Mouse (Mus musculus): ENCODE results near the gene Fam173b. TPM values are rescaled to one million over a fixed set of nuclear protein-coding genes. Genes with fewer than 3 reads are reported as not detected.
"Not testable (repeated sequence)": the region's sequence is repeated elsewhere in the genome, so short reads cannot be mapped to it uniquely, and the experiment has no call there.

Fam173b gene
- polyA plus RNA-seq, 1 experiment = 0.71 TPM

DNA sequence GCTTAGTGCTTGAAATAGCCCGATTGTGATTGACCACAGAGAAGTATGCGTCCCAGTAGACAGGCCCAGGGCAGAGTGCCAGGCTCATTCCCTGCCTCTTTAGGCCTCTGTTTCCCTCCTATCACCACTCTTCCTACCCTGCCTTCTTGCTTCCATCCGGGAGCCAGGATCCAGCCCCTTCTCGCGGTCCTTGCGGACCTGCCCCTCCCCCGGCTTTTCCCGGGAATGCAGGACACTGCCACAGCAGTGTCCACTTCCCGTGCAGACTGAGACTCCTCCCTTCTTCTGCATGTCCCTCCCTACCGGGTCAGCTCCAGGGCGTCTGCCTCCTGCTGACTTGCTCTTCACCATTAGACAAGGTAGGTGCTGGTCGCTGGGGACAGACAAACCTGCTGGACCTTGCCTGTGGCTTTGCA lies 33.1 kb upstream of the Fam173b start:
- H3K36me3 ChIP-seq (ENCODE audit: control insufficient read depth) = no peaks in the 10 kb centered on the region
- H3K27me3 ChIP-seq (ENCODE audit: control insufficient read depth) = no peaks in the 10 kb centered on the region
- no peak overlapping the region for H3K4me3 ChIP-seq (replicated peaks)
- H3K9me3 ChIP-seq (ENCODE audit: control insufficient read depth, low read length) = no peaks in the 10 kb centered on the region
- TF ChIP-seq GATA1 (IDR thresholded peaks at IDR 0.05; ENCODE audit: low read length) = no peak
- TF ChIP-seq TAL1 (IDR thresholded peaks at IDR 0.05; ENCODE audit: low read length) = no peak
- H3K4me1 ChIP-seq (ENCODE audit: control insufficient read depth) = peaks cover 15% of the 10 kb centered on the region

DNA sequence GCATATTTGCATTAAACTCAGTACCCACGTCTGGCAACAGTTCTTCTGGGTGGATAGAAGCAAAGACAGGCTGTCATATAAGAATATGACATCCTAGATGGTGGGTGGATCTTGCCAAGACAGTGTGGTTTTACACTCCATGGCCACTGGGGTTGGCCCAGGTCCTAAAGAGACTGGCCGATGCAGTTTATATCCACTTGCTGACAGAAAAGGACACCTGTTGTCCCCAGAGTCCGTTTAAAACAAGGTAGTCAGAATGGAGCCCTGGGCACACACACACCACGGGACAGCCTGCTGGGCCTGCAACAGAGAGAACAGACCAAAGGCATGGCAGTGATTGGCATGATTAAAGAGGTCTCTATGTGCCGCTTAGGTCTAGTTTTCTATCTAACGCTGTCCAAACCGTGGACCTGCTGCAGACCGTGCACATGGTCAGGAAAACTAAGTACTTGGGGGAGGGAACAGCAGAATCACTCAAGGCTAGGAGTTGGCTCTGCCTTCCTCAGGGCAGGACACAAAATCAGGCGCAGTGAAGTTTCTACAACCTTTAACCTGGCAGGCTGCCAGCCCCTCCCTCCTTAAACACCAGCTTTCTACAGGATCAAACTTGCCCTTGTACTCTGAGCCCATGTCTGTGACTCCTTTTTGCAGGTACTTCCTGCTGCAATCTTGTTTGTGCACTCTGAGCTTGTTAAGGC lies 32.2 kb upstream of the Fam173b start:
- H3K4me1 ChIP-seq (ENCODE audit: control insufficient read depth) = peaks cover 22% of the 10 kb centered on the region
- TF ChIP-seq TAL1 (IDR thresholded peaks at IDR 0.05; ENCODE audit: low read length) (no peak), GATA1 (IDR thresholded peaks at IDR 0.05; ENCODE audit: low read length) (no peak)
- H3K36me3 ChIP-seq (ENCODE audit: control insufficient read depth) = no peaks in the 10 kb centered on the region
- no peak overlapping the region for H3K4me3 ChIP-seq (replicated peaks)
- no peaks in the 10 kb centered on the region for H3K27me3 ChIP-seq (ENCODE audit: control insufficient read depth)
- H3K9me3 ChIP-seq (ENCODE audit: control insufficient read depth, low read length) = no peaks in the 10 kb centered on the region

GRCm38 (mm10) chr15:31570959-31571358 lies 30.7 kb upstream of the Fam173b start:
- H3K27me3 ChIP-seq (ENCODE audit: control insufficient read depth) = no peaks in the 10 kb centered on the region
- H3K36me3 ChIP-seq (ENCODE audit: control insufficient read depth) = no peaks in the 10 kb centered on the region
- H3K4me1 ChIP-seq (ENCODE audit: control insufficient read depth) = peaks cover 24% of the 10 kb centered on the region
- TF ChIP-seq GATA1 (IDR thresholded peaks at IDR 0.05; ENCODE audit: low read length) = no peak
- TF ChIP-seq TAL1 (IDR thresholded peaks at IDR 0.05; ENCODE audit: low read length) = no peak
- no peak overlapping the region for H3K4me3 ChIP-seq (replicated peaks)
- H3K9me3 ChIP-seq (ENCODE audit: control insufficient read depth, low read length) = no peaks in the 10 kb centered on the region

- H3K9me3 ChIP-seq (ENCODE audit: control insufficient read depth, low read length) = no peaks in the 10 kb centered on the region
- no peaks in the 10 kb centered on the region for H3K36me3 ChIP-seq (ENCODE audit: control insufficient read depth)
- no peak overlapping the region for H3K4me3 ChIP-seq (replicated peaks)
- H3K4me1 ChIP-seq (ENCODE audit: control insufficient read depth) = peaks cover 24% of the 10 kb centered on the region
- H3K27me3 ChIP-seq (ENCODE audit: control insufficient read depth) = no peaks in the 10 kb centered on the region
- TF ChIP-seq GATA1 (IDR thresholded peaks at IDR 0.05; ENCODE audit: low read length) = no peak
- TF ChIP-seq TAL1 (IDR thresholded peaks at IDR 0.05; ENCODE audit: low read length) = no peak
Measured at GRCm38 (mm10) chr15:31571906-31572722, 29.5 kb upstream of the Fam173b start.

GRCm38 (mm10) chr15:31573287-31573686 lies 28.4 kb upstream of the Fam173b start:
- Histone ChIP-seq H3K4me1 (ENCODE audit: control insufficient read depth) (peaks cover 21% of the 10 kb centered on the region), H3K4me3 (replicated peaks) (no peak overlapping the region)

GRCm38 (mm10) chr15:31573692-31574091 lies 28.0 kb upstream of the Fam173b start:
- Histone ChIP-seq H3K9me3 (ENCODE audit: control insufficient read depth, low read length) (no peaks in the 10 kb centered on the region), H3K27me3 (ENCODE audit: control insufficient read depth) (no peaks in the 10 kb centered on the region), H3K4me1 (ENCODE audit: control insufficient read depth) (peaks cover 21% of the 10 kb centered on the region), H3K4me3 (replicated peaks) (no peak overlapping the region), H3K36me3 (ENCODE audit: control insufficient read depth) (no peaks in the 10 kb centered on the region)
- TF ChIP-seq GATA1 (IDR thresholded peaks at IDR 0.05; ENCODE audit: low read length) (no peak), TAL1 (IDR thresholded peaks at IDR 0.05; ENCODE audit: low read length) (no peak)

More at GRCm38 (mm10) chr15:31573287-31573686, 28.4 kb upstream of the Fam173b start:
- TF ChIP-seq TAL1 (IDR thresholded peaks at IDR 0.05; ENCODE audit: low read length) (no peak), GATA1 (IDR thresholded peaks at IDR 0.05; ENCODE audit: low read length) (no peak)
- Histone ChIP-seq H3K9me3 (ENCODE audit: control insufficient read depth, low read length) (no peaks in the 10 kb centered on the region), H3K27me3 (ENCODE audit: control insufficient read depth) (no peaks in the 10 kb centered on the region), H3K36me3 (ENCODE audit: control insufficient read depth) (no peaks in the 10 kb centered on the region)

DNA sequence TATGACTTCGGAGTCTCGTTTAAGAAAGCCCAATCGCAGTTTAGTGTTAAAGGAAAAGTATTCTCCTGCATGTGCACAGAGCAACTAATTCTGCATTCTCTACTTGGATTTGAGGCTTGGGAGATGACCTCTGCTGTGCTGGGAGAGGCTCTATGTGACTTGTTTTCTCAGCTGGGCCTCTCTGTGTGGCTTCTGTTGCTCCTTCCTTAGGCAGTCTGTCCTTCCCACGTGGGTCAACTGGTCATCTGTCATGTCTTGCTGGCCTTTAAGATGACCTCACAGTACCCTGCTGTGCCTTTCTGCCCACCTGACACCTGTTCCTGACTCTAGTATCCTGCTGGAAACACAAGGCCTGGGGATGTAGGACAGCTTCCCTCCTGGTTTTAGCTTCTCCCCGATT lies 25.6 kb upstream of the Fam173b start:
- Histone ChIP-seq H3K27me3 (ENCODE audit: control insufficient read depth) (no peaks in the 10 kb centered on the region), H3K36me3 (ENCODE audit: control insufficient read depth) (no peaks in the 10 kb centered on the region), H3K4me1 (ENCODE audit: control insufficient read depth) (peaks cover 21% of the 10 kb centered on the region), H3K9me3 (ENCODE audit: control insufficient read depth, low read length) (no peaks in the 10 kb centered on the region), H3K4me3 (replicated peaks) (no peak overlapping the region)
- no peak for TF ChIP-seq GATA1 (IDR thresholded peaks at IDR 0.05; ENCODE audit: low read length)
- TF ChIP-seq TAL1 (IDR thresholded peaks at IDR 0.05; ENCODE audit: low read length) = no peak

DNA sequence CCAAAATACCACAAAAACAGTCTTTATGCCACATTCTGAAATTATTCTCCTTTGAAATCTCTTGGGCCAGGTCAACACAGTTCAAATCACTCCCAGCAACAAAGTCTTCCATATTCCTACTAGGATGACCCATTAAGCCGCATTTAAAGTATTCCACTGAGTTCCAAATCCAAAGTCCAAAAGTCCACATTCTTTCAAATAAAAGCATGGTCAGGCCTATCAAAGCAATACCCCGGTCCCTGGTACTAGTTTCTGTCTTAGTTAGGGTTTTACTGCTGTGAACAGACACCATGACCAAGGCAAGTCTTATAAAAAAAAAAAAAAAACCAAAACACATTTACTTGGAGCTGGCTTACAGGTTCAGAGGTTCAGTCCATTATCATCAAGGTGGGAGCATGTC lies 20.6 kb upstream of the Fam173b start:
- H3K27me3 ChIP-seq (ENCODE audit: control insufficient read depth); H3K4me3 ChIP-seq (replicated peaks); H3K9me3 ChIP-seq (ENCODE audit: control insufficient read depth, low read length); H3K4me1 ChIP-seq (ENCODE audit: control insufficient read depth); H3K36me3 ChIP-seq (ENCODE audit: control insufficient read depth): not testable (repeated sequence)

DNA sequence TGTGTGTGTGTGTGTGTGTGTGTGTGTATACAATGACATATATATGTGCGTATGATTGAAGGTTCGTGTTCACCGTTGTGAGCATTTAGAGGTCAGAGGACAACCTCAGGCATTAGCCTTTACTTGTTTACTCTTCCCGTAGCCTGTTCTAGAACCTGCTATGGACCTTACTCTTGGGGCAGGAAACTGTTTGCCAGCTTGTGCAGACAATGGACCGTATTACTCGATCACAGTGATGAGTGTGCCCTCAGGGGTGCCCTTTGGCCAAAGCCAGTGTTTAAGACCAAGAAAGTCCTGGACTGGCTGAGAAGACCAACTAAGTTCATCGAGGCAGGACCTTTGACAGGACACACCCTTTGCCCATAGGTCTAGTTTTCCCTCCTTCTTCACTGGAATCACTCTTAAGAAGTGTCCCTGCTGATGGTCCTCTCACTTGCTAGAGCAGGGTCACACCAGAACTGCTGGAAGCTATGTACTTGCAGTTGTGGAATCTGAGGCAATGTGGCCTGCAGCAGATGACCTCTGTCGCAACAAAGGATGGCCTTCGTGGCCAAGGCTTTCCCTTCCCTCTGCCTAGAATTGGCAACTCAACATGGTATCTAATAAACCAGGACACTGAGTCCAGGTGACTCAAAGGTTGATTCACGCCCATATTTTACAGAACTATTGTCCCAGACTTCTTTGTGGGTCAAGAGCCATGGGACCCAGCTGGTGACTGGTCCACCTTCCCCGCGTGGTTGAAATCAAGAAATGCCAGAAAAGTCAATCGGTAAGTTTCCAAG lies 18.2 kb upstream of the Fam173b start:
- Histone ChIP-seq H3K9me3 (ENCODE audit: control insufficient read depth, low read length) (no peaks in the 10 kb centered on the region), H3K27me3 (ENCODE audit: control insufficient read depth) (no peaks in the 10 kb centered on the region), H3K4me3 (replicated peaks) (no peak overlapping the region), H3K4me1 (ENCODE audit: control insufficient read depth) (peaks cover 10% of the 10 kb centered on the region), H3K36me3 (ENCODE audit: control insufficient read depth) (peaks cover under 1% of the 10 kb centered on the region)
- TF ChIP-seq TAL1 (IDR thresholded peaks at IDR 0.05; ENCODE audit: low read length) (no peak), GATA1 (IDR thresholded peaks at IDR 0.05; ENCODE audit: low read length) (no peak)

All from erythroblast, embryonic 14.5 days (primary cell).